21 mouse cellular contexts compared by ENCODE assay signal in genomic region chr9:123185546-123185945, GRCm38 (mm10). TPM values are rescaled to one million over a fixed set of nuclear protein-coding genes. Genes with fewer than 3 reads are reported as not detected.
DNase-seq lines count a peak whose midpoint lies in the region; ATAC-seq lines count a peak whose summit lies in the region.
"Had no signal": no experiment of that assay in that cellular context is flagged by ENCODE, and none has a peak within 500 bp of the region (broad histone marks: within the 10 kb centered on the region; RNA-seq: fewer than 3 reads in every experiment).

No protein-coding gene starts in this region.

- DNase-seq in heart, adult 11 months, result peak; percentile 24
- DNase-seq in heart, postnatal 14 days, result no peak
- peak; percentile 71 for DNase-seq in A20 (ENCODE audit: low read depth, low spot score)
- no peak for DNase-seq in testis, postnatal 14 days (ENCODE audit: low spot score)
- DNase-seq in ovary, adult 18-20 months (ENCODE audit: low spot score), result no peak
- DNase-seq: adrenal gland, adult 8-10 months; adrenal gland, postnatal 25 days; B cell, adult 2 months; cerebellum, adult 11-12 months; cerebellum, adult 8-10 months; cerebellum, postnatal 36 days; forebrain, postnatal 0 days; gastrocnemius, postnatal 25 days had no signal

- intact Hi-C loops in heart, postnatal 14 days (cut with DNase I), result no loop called here

- ATAC-seq in common myeloid progenitor, adult 5-6 weeks (replicated peaks; ENCODE audit: low read depth, poor library complexity, severe bottlenecking), result peak; percentile 69
- ATAC-seq in megakaryocyte progenitor cell, adult 5-6 weeks (replicated peaks; ENCODE audit: poor library complexity), result peak; percentile 71
- ATAC-seq: activated CD4-positive, CD25-positive, alpha-beta regulatory T cell, adult 4 months; forebrain, embryonic 13.5 days; forebrain, postnatal 0 days; intestine, embryonic 15.5 days had no signal

RNA-seq across cellular contexts. Expression of gene Cdcp1, which starts 30.3 kb away (rescaled TPM):
- under 1 TPM; 0.07 to 0.29 TPM for total RNA-seq in heart, postnatal 14 days (2021)
- total RNA-seq in common myeloid progenitor, adult 5-6 weeks (2017), result 0.27 and 0.39 TPM in 2 replicates
- total RNA-seq in megakaryocyte progenitor cell, adult 5-6 weeks (2015), result 0.07 and 0.44 TPM in 2 replicates
- 0.17 and 0.30 TPM in 2 replicates for total RNA-seq in megakaryocyte progenitor cell, adult 5-6 weeks (2017)
- total RNA-seq: gastrocnemius, adult 8-10 months; gastrocnemius, postnatal 25 days; MEL had no signal

RNA-seq across cellular contexts. Expression of gene Clec3b, which starts 34.8 kb away (rescaled TPM):
- 10 to 100 TPM; 62.4 to 67.9 TPM for total RNA-seq in heart, postnatal 14 days (2021)
- total RNA-seq in common myeloid progenitor, adult 5-6 weeks (2017), result 2.1 TPM in 1 of 2 replicates, not detected in the other
- not detected in 2 replicates for total RNA-seq in megakaryocyte progenitor cell, adult 5-6 weeks (2015)
- not detected in 2 replicates for total RNA-seq in megakaryocyte progenitor cell, adult 5-6 weeks (2017)
- total RNA-seq: hematopoietic stem cell, adult 5-6 weeks; MEL had no signal

Comparison
In these comparisons a context has a peak if more than half of its experiments do, and no peak if none do; other contexts are left out.
1. DNase-seq: peak in heart, adult 11 months (single experiment) and A20 (single experiment); none in heart, postnatal 14 days (0 of 2), testis, postnatal 14 days (single experiment) and ovary, adult 18-20 months (single experiment).
2. RNA of gene Clec3b, which starts 34.8 kb away (total RNA-seq): 62.4 to 67.9 TPM in heart, postnatal 14 days; 2.1 TPM in common myeloid progenitor, adult 5-6 weeks and not detected in megakaryocyte progenitor cell, adult 5-6 weeks; every median in the first group is over 10 times any median in the second.